ENCODE assay signal across 22 mouse cellular contexts in the genomic region with DNA sequence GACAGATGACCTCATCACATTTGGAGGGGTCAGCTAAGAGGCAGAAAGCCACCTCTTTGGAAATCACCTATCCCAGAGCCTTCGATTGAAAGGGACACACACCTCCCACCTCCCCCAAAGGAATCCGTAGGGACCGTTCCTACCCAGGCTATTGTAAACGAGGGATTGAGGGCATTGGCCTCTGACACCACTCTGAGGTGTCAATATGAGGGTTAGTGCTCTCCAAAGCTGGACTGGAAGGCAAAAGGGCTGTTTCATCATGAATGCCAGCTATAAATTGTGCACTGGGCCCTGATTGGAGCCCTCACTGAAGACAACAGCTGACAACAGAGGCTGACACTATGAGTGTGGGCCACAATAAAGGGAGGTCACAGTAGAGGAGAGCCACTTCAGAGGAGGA. TPM values are rescaled to one million over a fixed set of nuclear protein-coding genes. Genes with fewer than 3 reads are reported as not detected.
"Had no signal": no experiment of that assay in that cellular context is flagged by ENCODE, and none has a peak within 500 bp of the region (broad histone marks: within the 10 kb centered on the region; RNA-seq: fewer than 3 reads in every experiment).

No protein-coding gene starts in this region.

- H3K36me3 ChIP-seq: heart, embryonic 12.5 days; hindbrain, embryonic 10.5 days; intestine, embryonic 15.5 days; limb, embryonic 13.5 days; limb, embryonic 15.5 days; liver, embryonic 13.5 days had no signal

- H3K9me3 ChIP-seq: heart, embryonic 12.5 days; hindbrain, embryonic 10.5 days; hindbrain, embryonic 12.5 days; intestine, embryonic 15.5 days; limb, embryonic 13.5 days; limb, embryonic 15.5 days; liver, embryonic 13.5 days had no signal

- DNase-seq: gastrocnemius, postnatal 14 days; heart, postnatal 10 days; heart, postnatal 4 days; kidney, adult 18-20 months; kidney, adult 8-10 months; kidney, postnatal 10 days; kidney, postnatal 25 days; kidney, postnatal 4 days; layer of hippocampus, postnatal 36 days; left cerebral cortex, postnatal 4 days; liver, embryonic 13.5 days had no signal

- H3K4me3 ChIP-seq: heart, embryonic 12.5 days; hindbrain, embryonic 10.5 days; hindbrain, embryonic 12.5 days; intestine, embryonic 15.5 days; layer of hippocampus, adult 2 months; limb, embryonic 13.5 days; limb, embryonic 15.5 days; liver, embryonic 13.5 days had no signal

- ATAC-seq: forebrain, embryonic 16.5 days; inflammation-experienced regulatory T-cells, adult 6 months had no signal

- H3K9ac ChIP-seq: heart, embryonic 12.5 days; hindbrain, embryonic 12.5 days; hindbrain, embryonic 14.5 days; intestine, embryonic 15.5 days; limb, embryonic 13.5 days; limb, embryonic 15.5 days; liver, embryonic 13.5 days had no signal

- H3K4me1 ChIP-seq: heart, embryonic 12.5 days; hindbrain, embryonic 12.5 days; intestine, embryonic 15.5 days; limb, embryonic 15.5 days; liver, embryonic 13.5 days had no signal

- H3K27ac ChIP-seq: hindbrain, embryonic 10.5 days; hindbrain, embryonic 12.5 days; hindbrain, embryonic 14.5 days; intestine, embryonic 15.5 days; layer of hippocampus, adult 2 months; limb, embryonic 13.5 days; limb, embryonic 15.5 days; liver, embryonic 13.5 days had no signal

- H3K27me3 ChIP-seq: heart, embryonic 12.5 days; hindbrain, embryonic 12.5 days; intestine, embryonic 15.5 days; limb, embryonic 13.5 days; limb, embryonic 15.5 days; liver, embryonic 13.5 days had no signal

- H3K4me2 ChIP-seq: heart, embryonic 12.5 days; hindbrain, embryonic 12.5 days; hindbrain, embryonic 14.5 days; intestine, embryonic 15.5 days; limb, embryonic 13.5 days; limb, embryonic 15.5 days; liver, embryonic 13.5 days had no signal

RNA-seq across cellular contexts. Expression of a gene that starts 34.5 kb away (rescaled TPM):
- total RNA-seq: granulocyte monocyte progenitor cell, adult 5-6 weeks had no signal
- polyA plus RNA-seq: inflammation-experienced regulatory T-cells, adult 6 months had no signal
